Mouse (Mus musculus) hindbrain, embryonic 12.5 days (tissue): ENCODE data around the gene Oas2. TPM values are rescaled to one million over a fixed set of nuclear protein-coding genes. Genes with fewer than 3 reads are reported as not detected.
"Not testable (repeated sequence)": the region's sequence is repeated elsewhere in the genome, so short reads cannot be mapped to it uniquely, and the experiment has no call there.

Source experiments
- ATAC-seq: fragments of 200-750 bp; cut with Nextera tagmentation; 2 replicates; pipeline ENCODE4 v1.8.0; 2017; ENCODE audit warnings: moderate TSS enrichment; ENCODE audit not compliant: low FRiP score
- H3K27ac ChIP-seq: fragments of 300-500 bp; sonication (generic); 2 replicates; pipeline ENCODE4 v1.5.1; 2016; ENCODE audit warnings: mild to moderate bottlenecking
- H3K27me3 ChIP-seq: fragments of 300-500 bp; sonication (generic); 2 replicates; pipeline ENCODE4 v1.6.1; 2016; ENCODE audit warnings: mild to moderate bottlenecking
- H3K36me3 ChIP-seq: fragments of 300-500 bp; sonication (generic); 2 replicates; pipeline ENCODE4 v1.6.1; 2016; ENCODE audit warnings: mild to moderate bottlenecking
- H3K4me1 ChIP-seq: fragments of 300-500 bp; sonication (generic); 2 replicates; pipeline ENCODE4 v1.6.1; 2016
- H3K4me2 ChIP-seq: fragments of 300-500 bp; sonication (generic); replicated peaks from 2 replicates; pipeline ENCODE4 v1.6.1; 2016; ENCODE audit warnings: mild to moderate bottlenecking
- H3K4me3 ChIP-seq: fragments of 300-500 bp; sonication (generic); 2 replicates; pipeline ENCODE4 v1.5.1; 2016; ENCODE audit warnings: mild to moderate bottlenecking
- H3K9ac ChIP-seq: fragments of 300-500 bp; sonication (generic); 2 replicates; pipeline ENCODE4 v1.6.1; 2016; ENCODE audit warnings: mild to moderate bottlenecking, moderate library complexity
- H3K9me3 ChIP-seq: fragments of 300-500 bp; sonication (generic); replicated peaks from 2 replicates; pipeline ENCODE4 v1.6.1; 2016; ENCODE audit warnings: mild to moderate bottlenecking
- WGBS: fragments of 180-500 bp; shearing (Covaris S2); methylation state at CpG from one replicate; pipeline ENCODE4 v1.1.7; 2016; 5-methylcytosine and 5-hydroxymethylcytosine counted together
- polyA plus RNA-seq: library from polyadenylated mRNA; unstranded; fragments of >200 nt; fragmentation: Nextera tagmentation; extraction: Ambion mirVana; gene quantifications from 2 replicates; pipeline ENCODE4 v1.2.1, GENCODE M21; 2016

The Oas2 gene
- 0.30 TPM in 1 of 2 replicates, not detected in the other for polyA plus RNA-seq

DNA sequence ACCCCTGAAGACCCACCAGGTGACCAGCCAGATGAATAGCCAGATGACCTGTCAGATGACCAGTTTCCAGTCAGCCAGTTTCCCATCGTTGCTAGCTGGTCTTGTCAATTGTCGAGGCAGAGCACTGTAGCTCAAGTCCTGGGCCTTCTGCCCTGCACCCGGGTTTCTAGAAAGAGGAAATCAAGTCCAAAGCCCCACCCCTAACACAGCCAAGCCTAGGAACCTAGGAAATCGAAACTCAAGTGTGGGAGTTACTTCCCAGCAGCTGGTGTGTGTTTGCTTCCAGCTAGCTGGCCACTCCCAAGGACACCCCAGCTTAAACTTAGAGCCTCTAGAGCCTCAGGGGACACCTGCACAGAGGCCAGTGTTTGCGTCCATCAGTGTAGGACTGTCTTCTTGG lies at the start of gene Oas2:
Oas2 (minus strand) TSS at position 166 of the 400 bp plus-strand sequence.
- Histone ChIP-seq H3K27me3 (no peaks in the 10 kb centered on the region), H3K36me3 (no peaks in the 10 kb centered on the region), H3K4me2 (no peak within 1 kb of the TSS), H3K27ac (no peak within 1 kb of the TSS), H3K9me3 (no peaks in the 10 kb centered on the region), H3K4me3 (no peak within 1 kb of the TSS), H3K4me1 (no peaks in the 10 kb centered on the region), H3K9ac (no peak within 1 kb of the TSS)
- no peak for ATAC-seq
- WGBS = 67% methylated on average over 5 of the region's 5 CpGs

GRCm38 (mm10) chr5:120798943-120799342 lies 49.3 kb upstream of the Oas2 start:
- not testable (repeated sequence) for H3K9me3 ChIP-seq, H3K27me3 ChIP-seq, H3K27ac ChIP-seq, H3K4me1 ChIP-seq, H3K9ac ChIP-seq, H3K4me3 ChIP-seq, H3K4me2 ChIP-seq, ATAC-seq, H3K36me3 ChIP-seq
- WGBS = 67% methylated on average over 2 of the region's 2 CpGs

- ATAC-seq = not testable (repeated sequence)
Measured at GRCm38 (mm10) chr5:120798147-120798546, 48.5 kb upstream of the Oas2 start.

GRCm38 (mm10) chr5:120795480-120796034 lies 45.9 kb upstream of the Oas2 start, which contains the start of gene Oas1e:
Gene Oas1e, minus strand, starts transcription at chr5:120795530.
- not testable (repeated sequence) for H3K4me3 ChIP-seq, H3K9me3 ChIP-seq, H3K36me3 ChIP-seq, H3K9ac ChIP-seq, H3K27me3 ChIP-seq, H3K4me2 ChIP-seq, H3K4me1 ChIP-seq, H3K27ac ChIP-seq, ATAC-seq
- WGBS = 61% methylated on average over 9 of the region's 9 CpGs

More at GRCm38 (mm10) chr5:120798147-120798546, 48.5 kb upstream of the Oas2 start:
- not testable (repeated sequence) for H3K4me2 ChIP-seq, H3K9ac ChIP-seq, H3K36me3 ChIP-seq, H3K27me3 ChIP-seq, H3K9me3 ChIP-seq, H3K4me1 ChIP-seq, H3K27ac ChIP-seq, H3K4me3 ChIP-seq
- WGBS = 85% methylated on average over 5 of the region's 5 CpGs

- no peaks in the 10 kb centered on the region for H3K9me3 ChIP-seq
- no peak overlapping the region for H3K27ac ChIP-seq
- H3K27me3 ChIP-seq = no peaks in the 10 kb centered on the region
- no peak for ATAC-seq
- H3K4me1 ChIP-seq = no peaks in the 10 kb centered on the region
- H3K4me2 ChIP-seq = no peak overlapping the region
- no peak overlapping the region for H3K4me3 ChIP-seq
- H3K9ac ChIP-seq = no peak overlapping the region
- WGBS = 49% methylated on average over 2 of the region's 2 CpGs
- no peaks in the 10 kb centered on the region for H3K36me3 ChIP-seq
Measured at GRCm38 (mm10) chr5:120793043-120793442, 43.4 kb upstream of the Oas2 start.

DNA sequence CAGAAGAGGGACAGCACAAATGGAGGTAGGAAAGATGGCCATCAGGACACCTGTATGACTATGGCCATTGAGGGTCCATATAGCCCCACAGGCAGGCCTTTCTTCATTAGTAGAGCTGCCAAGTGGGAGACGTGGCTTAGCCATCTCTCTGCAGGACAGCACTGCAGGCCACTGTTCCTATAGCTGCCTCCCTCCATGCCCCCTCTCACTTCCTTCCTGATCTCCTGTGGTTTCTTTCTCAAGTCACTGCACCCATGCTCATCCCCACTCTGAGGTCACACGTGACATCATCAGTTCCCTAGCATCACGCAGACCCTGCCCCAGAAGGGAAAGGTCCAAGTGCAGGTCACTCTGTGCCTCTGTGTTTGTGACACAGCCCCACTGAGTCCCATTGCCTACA lies 37.4 kb upstream of the Oas2 start:
- Histone ChIP-seq H3K4me1 (no peaks in the 10 kb centered on the region), H3K27ac (no peak overlapping the region), H3K9me3 (no peaks in the 10 kb centered on the region), H3K27me3 (0 out of 2 replicates have a peak, but pooled peaks cover 2% of the 10 kb centered on the region), H3K4me3 (no peak overlapping the region), H3K9ac (no peak overlapping the region), H3K36me3 (no peaks in the 10 kb centered on the region), H3K4me2 (no peak overlapping the region)
- WGBS = 68% methylated on average over 3 of the region's 3 CpGs
- no peak for ATAC-seq

GRCm38 (mm10) chr5:120782446-120782845 lies 32.8 kb upstream of the Oas2 start:
- Histone ChIP-seq H3K4me3 (no peak overlapping the region), H3K9ac (no peak overlapping the region), H3K27ac (no peak overlapping the region), H3K36me3 (no peaks in the 10 kb centered on the region), H3K4me2 (no peak overlapping the region), H3K9me3 (no peaks in the 10 kb centered on the region), H3K27me3 (0 out of 2 replicates have a peak, but pooled peaks cover 2% of the 10 kb centered on the region), H3K4me1 (no peaks in the 10 kb centered on the region)
- no peak for ATAC-seq
- 93% methylated on average over 2 of the region's 2 CpGs for WGBS

- no peak overlapping the region for H3K4me2 ChIP-seq
- no peaks in the 10 kb centered on the region for H3K36me3 ChIP-seq
- 100% methylated on average over 1 of the region's 1 CpGs for WGBS
- ATAC-seq = no peak
- no peak overlapping the region for H3K27ac ChIP-seq
- no peak overlapping the region for H3K9ac ChIP-seq
- H3K4me3 ChIP-seq = no peak overlapping the region
- no peaks in the 10 kb centered on the region for H3K4me1 ChIP-seq
- no peaks in the 10 kb centered on the region for H3K9me3 ChIP-seq
- H3K27me3 ChIP-seq = no peaks in the 10 kb centered on the region
Measured at GRCm38 (mm10) chr5:120781646-120782045, 32.0 kb upstream of the Oas2 start.

DNA sequence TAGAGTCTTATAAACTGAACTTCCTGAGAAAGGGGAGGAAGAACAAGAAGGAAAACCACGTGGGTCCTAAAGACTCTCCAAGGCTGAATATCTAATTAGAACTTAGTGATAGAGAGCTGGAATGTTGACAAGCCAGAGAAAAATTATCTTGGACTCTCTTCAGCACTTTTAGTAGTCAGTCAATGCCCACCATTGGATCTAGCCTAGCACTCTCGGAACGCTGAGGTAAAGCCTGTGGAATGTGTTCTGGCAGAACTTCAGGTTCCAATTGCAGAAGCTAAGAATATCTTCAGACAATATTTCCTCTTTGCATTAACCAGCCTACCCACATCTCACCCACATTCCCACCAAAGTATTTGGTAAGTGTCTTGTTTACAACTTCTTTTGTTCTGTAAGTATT lies 30.3 kb upstream of the Oas2 start:
- Histone ChIP-seq H3K9me3 (no peaks in the 10 kb centered on the region), H3K27ac (no peak overlapping the region), H3K4me3 (no peak overlapping the region), H3K27me3 (no peaks in the 10 kb centered on the region), H3K4me1 (no peaks in the 10 kb centered on the region), H3K9ac (no peak overlapping the region), H3K36me3 (no peaks in the 10 kb centered on the region), H3K4me2 (no peak overlapping the region)
- WGBS = 63% methylated on average over 3 of the region's 3 CpGs
- ATAC-seq = no peak

GRCm38 (mm10) chr5:120778941-120779340 lies 29.3 kb upstream of the Oas2 start:
- WGBS = 85% methylated on average over 2 of the region's 2 CpGs
- no peaks in the 10 kb centered on the region for H3K27me3 ChIP-seq

DNA sequence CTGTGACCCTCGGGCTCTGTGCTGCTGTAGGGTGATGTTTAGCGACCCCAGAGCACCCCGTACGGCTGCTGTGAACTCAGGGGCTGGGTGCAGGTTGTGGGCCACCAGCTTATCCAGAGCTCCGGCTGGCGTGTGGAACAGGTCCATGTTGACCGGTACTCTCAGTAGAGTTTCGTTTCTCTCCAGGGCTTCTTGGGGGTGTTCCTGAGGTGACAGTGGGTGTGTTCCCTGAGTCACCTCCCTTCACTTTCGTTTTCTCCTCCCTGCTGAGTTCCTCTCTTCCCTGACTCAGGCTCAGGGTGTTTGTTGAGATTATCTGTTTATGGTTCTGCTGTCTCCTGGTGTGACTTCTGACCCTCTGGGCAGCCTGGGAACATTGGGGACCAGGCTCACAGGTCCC lies 27.8 kb upstream of the Oas2 start, which contains the start of gene Oas3:
Oas3 (minus strand) TSS at position 184 of the 400 bp plus-strand sequence.
- WGBS = 78% methylated on average over 9 of the region's 9 CpGs
- no peak for ATAC-seq
- no peak within 1 kb of the TSS for H3K27ac ChIP-seq
- H3K4me3 ChIP-seq = no peak within 1 kb of the TSS
- no peaks in the 10 kb centered on the region for H3K36me3 ChIP-seq
- H3K9me3 ChIP-seq = no peaks in the 10 kb centered on the region
- H3K9ac ChIP-seq = no peak within 1 kb of the TSS
- no peaks in the 10 kb centered on the region for H3K4me1 ChIP-seq
- no peaks in the 10 kb centered on the region for H3K27me3 ChIP-seq
- H3K4me2 ChIP-seq = no peak within 1 kb of the TSS

More at GRCm38 (mm10) chr5:120778941-120779340, 29.3 kb upstream of the Oas2 start:
- Histone ChIP-seq H3K9ac (no peak overlapping the region), H3K4me2 (no peak overlapping the region), H3K4me3 (no peak overlapping the region), H3K27ac (no peak overlapping the region), H3K36me3 (no peaks in the 10 kb centered on the region), H3K4me1 (no peaks in the 10 kb centered on the region), H3K9me3 (no peaks in the 10 kb centered on the region)
- no peak for ATAC-seq

DNA sequence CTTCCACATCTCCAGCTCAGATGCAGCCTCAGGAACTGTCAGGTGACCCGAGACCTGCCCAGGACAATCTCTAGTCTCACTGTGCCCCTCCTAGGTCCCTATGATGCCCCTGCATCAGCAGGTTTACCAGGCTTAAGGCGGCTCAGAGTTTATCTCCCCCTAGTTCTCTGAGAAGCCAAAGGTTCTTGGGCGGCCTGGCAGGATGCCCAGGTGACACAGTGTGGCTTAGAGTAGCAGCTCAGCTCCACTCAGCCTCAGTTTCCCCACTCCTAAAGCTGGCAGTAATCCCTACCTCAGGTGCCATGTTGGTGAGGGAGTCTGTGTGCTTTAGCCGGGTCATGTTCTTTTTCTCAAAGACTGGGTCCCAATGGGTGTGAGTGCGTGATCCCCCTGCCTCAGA lies 27.1 kb upstream of the Oas2 start:
- no peaks in the 10 kb centered on the region for H3K27me3 ChIP-seq
- H3K4me2 ChIP-seq = no peak overlapping the region
- 82% methylated on average over 5 of the region's 5 CpGs for WGBS
- no peaks in the 10 kb centered on the region for H3K9me3 ChIP-seq
- no peaks in the 10 kb centered on the region for H3K36me3 ChIP-seq
- no peak for ATAC-seq
- no peaks in the 10 kb centered on the region for H3K4me1 ChIP-seq
- no peak overlapping the region for H3K27ac ChIP-seq
- H3K4me3 ChIP-seq = no peak overlapping the region
- no peak overlapping the region for H3K9ac ChIP-seq

DNA sequence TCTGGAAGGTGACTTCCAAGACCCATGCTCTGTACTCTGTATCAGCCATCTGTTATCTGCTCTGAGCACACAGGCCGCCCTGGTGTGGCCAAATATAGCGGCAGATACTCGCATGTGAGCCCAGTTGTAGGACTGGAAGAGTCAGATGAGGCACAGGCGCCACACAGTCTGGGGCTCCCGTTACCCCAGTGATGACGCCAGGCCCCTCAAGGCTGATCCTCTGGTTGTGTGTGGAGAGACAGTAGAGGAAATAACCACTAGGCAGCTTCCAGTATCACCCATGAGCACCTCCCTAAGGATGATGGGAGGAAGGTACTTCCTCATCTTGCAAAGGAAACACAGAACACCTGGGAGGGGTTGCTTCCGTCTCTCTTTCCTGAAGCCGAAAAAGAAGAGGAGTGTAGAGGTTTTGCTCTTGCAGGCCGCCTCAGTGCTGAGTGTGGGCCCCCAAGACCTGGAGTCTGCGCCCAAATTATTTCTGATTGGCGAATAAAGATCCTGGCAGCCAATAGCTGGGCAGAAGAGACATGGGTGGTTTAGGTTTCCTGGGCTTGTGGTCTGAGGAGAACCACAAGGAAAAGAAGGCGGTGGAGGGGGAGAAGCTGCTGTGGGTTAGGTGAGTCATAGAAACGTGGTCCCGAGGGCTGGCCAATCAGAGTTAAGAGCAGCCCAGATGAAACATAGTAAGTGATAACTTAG lies 25.8 kb upstream of the Oas2 start:
- H3K4me1 ChIP-seq = no peaks in the 10 kb centered on the region
- H3K9ac ChIP-seq = no peak overlapping the region
- H3K4me2 ChIP-seq = no peak overlapping the region
- no peaks in the 10 kb centered on the region for H3K27me3 ChIP-seq
- WGBS = 83% methylated on average over 14 of the region's 14 CpGs
- no peak for ATAC-seq
- no peaks in the 10 kb centered on the region for H3K9me3 ChIP-seq
- H3K27ac ChIP-seq = no peak overlapping the region
- no peaks in the 10 kb centered on the region for H3K36me3 ChIP-seq
- H3K4me3 ChIP-seq = no peak overlapping the region
